Mouse (Mus musculus): Measurements from ENCODE around the gene Rtl10.

DNA sequence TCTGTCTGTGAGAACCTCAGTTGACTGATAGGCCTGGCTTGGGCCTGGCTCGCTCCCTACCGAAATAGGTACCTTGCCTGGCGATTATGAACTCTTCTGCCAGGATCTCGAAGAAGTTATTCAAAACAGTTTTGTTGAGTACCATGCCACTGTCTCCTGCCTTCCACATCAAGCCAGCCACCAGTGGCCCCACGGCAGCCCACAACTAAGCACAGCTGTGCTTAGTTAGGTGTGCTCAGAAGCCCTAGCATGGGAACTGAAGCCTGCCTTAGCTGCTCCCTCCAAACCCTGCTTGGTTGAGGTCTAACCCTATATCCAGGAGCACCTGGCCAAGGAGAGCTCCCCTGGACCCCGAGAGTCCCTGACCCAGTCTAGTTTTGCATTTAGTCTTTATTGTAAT lies 2.8 kb downstream of the Rtl10 start:
- TF ChIP-seq POLR2A (IDR thresholded peaks at IDR 0.05; ENCODE audit: low read depth, low read length), result no peak
- no peak for TF ChIP-seq CTCF (IDR thresholded peaks at IDR 0.05; ENCODE audit: extremely low read depth, insufficient read length, insufficient replicate concordance, low read depth, low read length)

All from small intestine, adult 2 months (tissue).